Mouse (Mus musculus) cerebellum, postnatal 36 days (tissue): Measurements from ENCODE around the gene Capn2.

Source experiments
- DNase-seq, 2 experiments: peaks; one replicate each; pipeline ENCODE4 v3.0.0; 2021 to 2022; ENCODE audit warnings: mixed read lengths in 2 of 2

Capn2 gene

GRCm38 (mm10) chr1:182523692-182524091, 6.3 kb upstream of the Capn2 start:
- no peak for DNase-seq

- DNase-seq = no peak
These were observed 5.6 kb upstream of the Capn2 start for GRCm38 (mm10) chr1:182522961-182523360.

GRCm38 (mm10) chr1:182520938-182521500, 3.6 kb upstream of the Capn2 start:
- no peak for DNase-seq

- no peak for DNase-seq
These were observed 2.9 kb upstream of the Capn2 start for GRCm38 (mm10) chr1:182520091-182520937.

- DNase-seq = no peak
These were observed 1.9 kb upstream of the Capn2 start for GRCm38 (mm10) chr1:182519341-182519740.

GRCm38 (mm10) chr1:182518811-182519210, 1.4 kb upstream of the Capn2 start:
- DNase-seq = no peak

- DNase-seq = no peak
These were observed 804 bp upstream of the Capn2 start for GRCm38 (mm10) chr1:182518143-182518680.

- DNase-seq = no peak
These were observed 236 bp upstream of the Capn2 start for GRCm38 (mm10) chr1:182517677-182518011.

GRCm38 (mm10) chr1:182514803-182515590, 2.4 kb downstream of the Capn2 start:
- no peak for DNase-seq

- no peak for DNase-seq
These were observed 3.7 kb downstream of the Capn2 start for GRCm38 (mm10) chr1:182513714-182514113.

GRCm38 (mm10) chr1:182512901-182513410, 4.5 kb downstream of the Capn2 start:
- no peak for DNase-seq

GRCm38 (mm10) chr1:182511778-182512177, 5.6 kb downstream of the Capn2 start:
- DNase-seq = no peak

- DNase-seq = no peak
These were observed 6.3 kb downstream of the Capn2 start for GRCm38 (mm10) chr1:182511073-182511472.

- peak in 1 of 2 experiments; percentile 30 for DNase-seq
These were observed 8.2 kb downstream of the Capn2 start for GRCm38 (mm10) chr1:182509110-182509797.

- no peak for DNase-seq
These were observed 11.0 kb downstream of the Capn2 start for GRCm38 (mm10) chr1:182506229-182506986.

- no peak for DNase-seq
These were observed 12.1 kb downstream of the Capn2 start for GRCm38 (mm10) chr1:182505291-182505690.

- no peak for DNase-seq
These were observed 13.2 kb downstream of the Capn2 start for GRCm38 (mm10) chr1:182504223-182504622.

- DNase-seq = no peak
These were observed 14.1 kb downstream of the Capn2 start for GRCm38 (mm10) chr1:182503206-182503900.

- DNase-seq = no peak
These were observed 14.8 kb downstream of the Capn2 start for GRCm38 (mm10) chr1:182502491-182503050.

GRCm38 (mm10) chr1:182501815-182502405, 15.5 kb downstream of the Capn2 start:
- no peak for DNase-seq
